Mouse (Mus musculus) testis, adult 2 months (tissue): Measurements from ENCODE around the gene Trim66. TPM values are rescaled to one million over a fixed set of nuclear protein-coding genes. Genes with fewer than 3 reads are reported as not detected.

Experiments
- H3K27ac ChIP-seq: fragments of 200-500 bp; 2 replicates; pipeline ENCODE4 v1.5.1; 2012; ENCODE audit warnings: low read depth, low read length; ENCODE audit not compliant: control insufficient read depth, insufficient read depth
- H3K27me3 ChIP-seq: fragments of 200-500 bp; 2 replicates; pipeline ENCODE4 v1.6.1; 2012; ENCODE audit warnings: mild to moderate bottlenecking, low read length, moderate library complexity; ENCODE audit not compliant: control insufficient read depth, insufficient read depth
- H3K36me3 ChIP-seq: fragments of 200-500 bp; 2 replicates; pipeline ENCODE4 v1.6.1; 2012; ENCODE audit warnings: mild to moderate bottlenecking, low read length; ENCODE audit not compliant: control insufficient read depth, insufficient read depth
- H3K4me1 ChIP-seq: fragments of 200-500 bp; 2 replicates; pipeline ENCODE4 v1.6.1; 2012; ENCODE audit warnings: low read length; ENCODE audit not compliant: control insufficient read depth, insufficient read depth
- H3K4me3 ChIP-seq: fragments of 200-500 bp; 2 replicates; pipeline ENCODE4 v1.5.1; 2012; ENCODE audit warnings: low read depth, mild to moderate bottlenecking, low read length, moderate library complexity, mixed read lengths; ENCODE audit not compliant: control insufficient read depth
- CTCF ChIP-seq: fragments of 200-500 bp; IDR thresholded peaks from 2 replicates; pipeline ENCODE4 v1.5.1; 2012; ENCODE audit warnings: low read depth, mild to moderate bottlenecking, inconsistent platforms, low read length, moderate library complexity; ENCODE audit not compliant: control insufficient read depth, insufficient read depth, insufficient replicate concordance
- POLR2A ChIP-seq: fragments of 200-500 bp; IDR thresholded peaks from 2 replicates; pipeline ENCODE4 v1.6.1; 2012; ENCODE audit warnings: low read depth, mild to moderate bottlenecking, inconsistent platforms, low read length, moderate library complexity; ENCODE audit not compliant: control insufficient read depth
- polyA plus RNA-seq: library from polyadenylated mRNA; depleted of rRNA; stranded (reverse); fragments of >200 nt; gene quantifications from 2 replicates; pipeline ENCODE4 v1.2.3, GENCODE M21; 2012

Gene Trim66
- polyA plus RNA-seq, 1 experiment, result 20.6 TPM

DNA sequence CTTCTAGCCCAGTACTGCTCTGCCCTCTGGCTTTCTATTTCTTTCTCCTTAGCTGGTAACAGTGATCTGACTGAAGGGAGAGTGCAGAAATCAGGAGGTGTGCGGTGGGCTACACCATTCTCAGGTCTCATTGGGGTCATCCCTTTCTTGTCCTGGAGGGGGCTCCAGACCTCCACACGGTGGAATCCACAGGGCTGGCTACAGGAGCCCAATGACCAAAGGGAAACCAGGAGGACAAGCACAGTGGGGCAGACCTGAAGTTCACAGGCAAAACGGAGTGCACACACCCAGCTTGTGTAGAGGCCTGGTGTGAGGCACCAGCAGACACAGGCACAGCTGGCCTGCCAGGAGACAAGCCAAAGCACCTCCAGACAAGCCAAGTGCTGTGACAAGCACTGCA lies 20.4 kb upstream of the Trim66 start:
- H3K36me3 ChIP-seq, result no peaks in the 10 kb centered on the region; the same call in 1 of the 2 replicates

DNA sequence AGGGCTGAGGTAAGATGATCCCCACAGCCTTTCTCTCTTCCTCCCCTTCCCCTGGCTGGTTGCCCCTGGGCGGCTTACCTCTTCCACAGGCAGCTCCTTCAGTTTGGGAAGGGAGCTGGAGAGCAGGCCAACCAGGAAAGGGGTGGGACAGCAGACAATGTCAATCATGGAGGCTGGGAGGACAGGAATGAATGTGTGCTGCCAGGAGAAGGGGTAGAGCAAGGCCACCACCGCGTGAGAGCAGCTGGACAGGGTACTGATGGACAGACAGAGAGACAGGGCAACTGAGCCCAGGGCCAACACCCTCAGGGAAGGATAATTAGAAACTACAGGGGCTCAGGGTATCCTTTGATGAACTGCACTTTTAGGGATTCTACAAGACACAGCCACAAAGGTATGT lies 19.6 kb upstream of the Trim66 start:
- H3K27me3 ChIP-seq, result no peaks in the 10 kb centered on the region
- TF ChIP-seq POLR2A, result no peak
- TF ChIP-seq CTCF, result no peak
- H3K4me3 ChIP-seq, result no peak overlapping the region
- H3K4me1 ChIP-seq, result no peaks in the 10 kb centered on the region; the same call in 1 of the 2 replicates
- H3K36me3 ChIP-seq, result no peaks in the 10 kb centered on the region; the same call in 1 of the 2 replicates
- H3K27ac ChIP-seq, result no peak overlapping the region

More for the DNA sequence above, 20.4 kb upstream of the Trim66 start:
- Histone ChIP-seq H3K27ac (no peak overlapping the region), H3K27me3 (no peaks in the 10 kb centered on the region), H3K4me3 (no peak overlapping the region), H3K4me1 (no peaks in the 10 kb centered on the region; the same call in 1 of the 2 replicates)
- peak; percentile 32; the same call in 1 of the 2 replicates for TF ChIP-seq CTCF
- TF ChIP-seq POLR2A, result no peak

DNA sequence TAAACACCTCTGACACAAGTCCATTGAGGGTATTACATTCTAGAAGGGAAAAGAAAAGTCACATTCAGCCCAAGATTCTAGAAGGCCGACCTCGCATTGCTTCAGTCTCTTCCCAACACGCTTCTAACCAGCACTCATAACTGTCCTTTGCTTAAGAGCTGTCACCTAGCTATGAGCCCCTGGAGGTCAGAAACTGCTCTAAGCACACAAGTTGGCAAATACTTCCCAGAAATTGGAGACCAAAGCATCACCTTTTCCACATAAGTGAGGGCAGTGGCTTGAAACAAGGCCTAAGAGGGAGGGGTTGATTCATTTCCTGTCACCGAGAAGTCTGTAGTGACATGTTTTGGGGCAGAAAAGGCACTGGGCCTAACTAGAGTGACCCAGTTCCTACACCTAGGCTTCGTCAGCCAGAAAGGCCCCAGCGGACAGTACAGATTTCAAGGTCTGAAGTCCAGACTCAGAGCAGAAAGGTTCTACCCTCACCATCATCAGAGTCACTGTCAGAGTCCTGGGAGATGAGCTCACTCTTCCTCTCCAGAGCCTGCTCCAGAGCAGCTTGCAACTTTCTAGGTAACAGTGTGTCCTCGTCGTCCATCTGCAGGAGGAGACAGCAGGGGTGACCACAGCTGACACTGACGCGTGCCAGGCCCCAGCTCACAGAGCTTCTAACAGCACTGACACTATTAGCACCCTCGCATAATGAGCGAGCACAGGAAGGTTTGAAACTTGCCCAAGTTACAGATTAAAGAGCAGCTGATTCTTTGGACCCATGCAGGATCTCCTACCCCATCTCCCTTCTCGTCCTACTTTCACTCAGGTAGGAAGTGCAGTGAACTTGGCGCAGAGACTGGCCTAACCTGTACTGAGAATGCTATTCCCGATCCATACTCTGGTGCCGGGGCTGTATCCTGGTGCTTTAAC lies 18.1 kb upstream of the Trim66 start:
- H3K27me3 ChIP-seq, result no peaks in the 10 kb centered on the region
- H3K27ac ChIP-seq, result peak overlapping the region; percentile 60; the same call in 1 of the 2 replicates
- no peak for TF ChIP-seq CTCF
- TF ChIP-seq POLR2A, result no peak
- peak overlapping the region; percentile 66 for H3K4me3 ChIP-seq
- H3K36me3 ChIP-seq, result no peaks in the 10 kb centered on the region; the same call in 1 of the 2 replicates
- H3K4me1 ChIP-seq, result no peaks in the 10 kb centered on the region; the same call in 1 of the 2 replicates

DNA sequence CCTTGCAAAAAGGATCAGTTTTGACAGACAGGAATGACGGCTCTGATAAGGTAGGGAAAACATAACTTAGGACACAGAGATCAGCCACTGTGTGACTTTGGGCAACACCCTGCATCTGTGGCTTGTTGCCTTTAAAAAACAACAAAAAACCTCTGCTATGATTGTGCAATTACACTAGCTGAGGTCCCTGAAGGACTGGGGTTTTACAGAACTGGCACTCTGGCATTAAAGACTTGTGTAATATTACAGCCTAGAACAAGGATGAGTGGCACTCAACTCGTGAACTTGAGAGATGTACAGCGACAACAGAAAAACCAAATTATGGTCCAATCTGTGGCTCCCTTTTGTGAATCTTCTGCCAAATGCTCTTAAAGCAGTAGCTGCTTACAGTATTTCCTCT lies 16.8 kb upstream of the Trim66 start:
- Histone ChIP-seq H3K27ac (no peak overlapping the region), H3K27me3 (no peaks in the 10 kb centered on the region), H3K4me3 (peak overlapping the region; percentile 66), H3K4me1 (peaks cover 2% of the 10 kb centered on the region), H3K36me3 (no peaks in the 10 kb centered on the region; the same call in 1 of the 2 replicates)
- TF ChIP-seq CTCF (no peak), POLR2A (no peak)

DNA sequence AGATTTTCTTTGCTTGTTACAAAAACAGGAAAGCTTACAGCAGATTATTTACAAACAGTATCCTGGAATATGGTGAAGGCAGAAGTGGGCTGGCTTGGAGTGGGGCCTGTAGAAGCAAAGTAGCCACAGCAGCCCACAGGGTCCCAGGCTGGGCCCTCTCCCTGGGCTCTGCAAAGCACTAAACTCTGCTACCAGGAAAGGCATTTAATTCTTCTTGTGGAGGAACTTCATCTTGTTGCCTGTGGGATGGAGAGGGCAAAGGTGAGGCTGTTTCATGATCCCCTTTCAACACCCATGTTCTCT lies 16.5 kb upstream of the Trim66 start:
- H3K27ac ChIP-seq, result no peak overlapping the region
- H3K4me1 ChIP-seq, result peaks cover 3% of the 10 kb centered on the region
- no peaks in the 10 kb centered on the region; the same call in 1 of the 2 replicates for H3K36me3 ChIP-seq
- peak overlapping the region; percentile 66 for H3K4me3 ChIP-seq
- no peak for TF ChIP-seq POLR2A
- no peak for TF ChIP-seq CTCF
- H3K27me3 ChIP-seq, result no peaks in the 10 kb centered on the region

DNA sequence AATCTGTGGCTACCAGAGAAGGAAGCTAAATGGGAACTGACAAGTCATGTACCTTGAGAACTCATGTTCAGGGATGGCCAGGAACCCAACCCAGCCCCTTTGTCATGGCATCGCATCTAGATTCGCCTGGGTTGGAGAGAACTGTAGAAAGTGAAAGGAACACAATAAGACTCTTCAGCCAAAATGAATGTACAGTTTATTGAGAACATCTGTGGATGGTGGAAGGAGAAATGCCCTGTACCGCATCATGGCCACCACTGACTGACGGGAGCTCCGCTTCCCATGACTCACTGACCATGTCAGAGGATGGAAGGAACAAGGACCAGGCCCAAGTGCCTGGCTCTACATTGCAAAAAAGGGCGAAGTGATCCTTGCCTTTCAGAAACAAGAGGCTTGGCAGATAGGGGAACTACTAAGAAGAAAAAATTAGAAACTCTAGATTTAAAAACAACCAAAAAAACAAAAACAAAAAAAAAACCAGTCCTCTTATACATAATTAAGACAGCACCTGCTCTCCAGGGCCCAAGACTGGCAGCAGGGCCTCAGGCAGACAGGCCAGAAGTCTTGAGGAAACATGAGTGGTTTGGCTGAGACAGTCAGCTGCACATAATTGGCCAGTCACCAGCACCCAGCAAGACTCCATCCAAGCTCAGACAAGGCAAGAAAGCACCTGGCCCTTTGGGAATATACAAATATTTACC lies 16.0 kb upstream of the Trim66 start:
- Histone ChIP-seq H3K4me3 (peak overlapping the region; percentile 66), H3K36me3 (no peaks in the 10 kb centered on the region; the same call in 1 of the 2 replicates), H3K27me3 (no peaks in the 10 kb centered on the region), H3K4me1 (peaks cover 3% of the 10 kb centered on the region), H3K27ac (no peak overlapping the region)
- TF ChIP-seq CTCF (no peak), POLR2A (no peak)

DNA sequence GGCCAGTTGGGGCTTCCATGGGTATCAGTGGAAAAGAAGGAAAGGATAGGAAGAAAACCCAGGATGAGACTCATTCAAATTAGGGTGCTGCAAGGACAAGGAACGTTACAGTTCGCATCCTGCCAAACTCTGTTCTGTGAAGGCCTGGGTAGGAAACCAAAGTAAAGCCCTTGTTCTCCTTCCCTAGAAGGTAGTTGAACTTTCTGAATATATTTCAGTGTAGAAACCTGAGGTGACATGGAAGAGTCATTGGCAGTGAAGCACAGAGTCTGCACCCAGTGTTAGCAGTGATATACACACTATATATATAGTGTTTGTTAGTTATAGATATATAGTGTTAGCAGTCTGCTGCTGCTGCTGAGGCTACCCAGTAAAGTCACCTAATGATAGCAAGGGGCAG lies 15.4 kb upstream of the Trim66 start:
- Histone ChIP-seq H3K4me3 (peak overlapping the region; percentile 66; the same call in 1 of the 2 replicates), H3K4me1 (peaks cover 3% of the 10 kb centered on the region), H3K36me3 (no peaks in the 10 kb centered on the region; the same call in 1 of the 2 replicates), H3K27ac (no peak overlapping the region), H3K27me3 (no peaks in the 10 kb centered on the region)
- TF ChIP-seq POLR2A (no peak), CTCF (no peak)
